Mouse (Mus musculus) limb, embryonic 11.5 days (tissue): ENCODE results near the gene Optn. TPM values are rescaled to one million over a fixed set of nuclear protein-coding genes. Genes with fewer than 3 reads are reported as not detected.

Experiments used
- ATAC-seq: fragments of 200-750 bp; cut with Nextera tagmentation; 2 replicates; pipeline ENCODE4 v1.8.0; 2017; ENCODE audit warnings: low read depth; ENCODE audit not compliant: insufficient number of reproducible peaks, low FRiP score, low TSS enrichment
- DNase-seq: peaks from one replicate; pipeline ENCODE4 v3.0.0-alpha.2; 2015; ENCODE audit warnings: low spot score
- H3K27ac ChIP-seq: fragments of 300-500 bp; sonication (generic); replicated peaks from 2 replicates; pipeline ENCODE4 v1.5.1; 2014; ENCODE audit warnings: low read depth, mild to moderate bottlenecking, low read length
- H3K27me3 ChIP-seq: fragments of 300-500 bp; sonication (generic); 2 replicates; pipeline ENCODE4 v1.6.1; 2014; ENCODE audit warnings: mild to moderate bottlenecking, low read length, mixed read lengths; ENCODE audit not compliant: control insufficient read depth, insufficient read depth
- H3K36me3 ChIP-seq: fragments of 300-500 bp; sonication (generic); 2 replicates; pipeline ENCODE4 v1.6.1; 2014; ENCODE audit warnings: mild to moderate bottlenecking, low read length, moderate library complexity, mixed read lengths; ENCODE audit not compliant: control insufficient read depth, insufficient read depth
- H3K4me1 ChIP-seq: fragments of 300-500 bp; sonication (generic); 2 replicates; pipeline ENCODE4 v1.6.1; 2014; ENCODE audit warnings: low read length, mixed read lengths; ENCODE audit not compliant: control insufficient read depth, insufficient read depth
- H3K4me2 ChIP-seq: fragments of 300-500 bp; sonication (generic); 2 replicates; pipeline ENCODE4 v1.6.1; 2014; ENCODE audit warnings: low read depth, mild to moderate bottlenecking, moderate library complexity; ENCODE audit not compliant: severe bottlenecking
- H3K4me3 ChIP-seq: fragments of 300-500 bp; sonication (generic); 2 replicates; pipeline ENCODE4 v1.5.1; 2014; ENCODE audit warnings: low read depth, low read length
- H3K9ac ChIP-seq: fragments of 300-500 bp; sonication (generic); 2 replicates; pipeline ENCODE4 v1.6.1; 2014; ENCODE audit warnings: mild to moderate bottlenecking, low read length
- H3K9me3 ChIP-seq: fragments of 300-500 bp; sonication (generic); 2 replicates; pipeline ENCODE4 v1.6.1; 2016; ENCODE audit warnings: low read length; ENCODE audit not compliant: control insufficient read depth
- WGBS: fragments of 180-500 bp; shearing (Covaris S2); extraction: QIAGEN DNeasy Blood & Tissue Kit; methylation state at CpG from one replicate; pipeline ENCODE4 v1.1.7; 2014; 5-methylcytosine and 5-hydroxymethylcytosine counted together
- polyA plus RNA-seq: library from polyadenylated mRNA; unstranded; fragments of >200 nt; fragmentation: Nextera tagmentation; extraction: Ambion mirVana; gene quantifications from 2 replicates; pipeline ENCODE4 v1.2.1, GENCODE M21; 2014

Optn gene
- polyA plus RNA-seq, 1 experiment from 2014 or later: 7.8 TPM

- Histone ChIP-seq H3K4me1 (no peaks in the 10 kb centered on the region), H3K9me3 (no peaks in the 10 kb centered on the region), H3K27ac (no peak overlapping the region), H3K4me3 (no peak overlapping the region), H3K36me3 (no peaks in the 10 kb centered on the region), H3K9ac (no peak overlapping the region), H3K27me3 (no peaks in the 10 kb centered on the region), H3K4me2 (no peak overlapping the region)
- ATAC-seq (no peak), DNase-seq (no peak)
- 87% methylated on average over 13 of the region's 13 CpGs for WGBS
Measured at GRCm38 (mm10) chr2:5039350-5040170, 24.3 kb downstream of the Optn start.

- 82% methylated on average over 5 of the region's 5 CpGs for WGBS
- ATAC-seq: no peak
Measured at GRCm38 (mm10) chr2:5038320-5038719, 25.5 kb downstream of the Optn start.

GRCm38 (mm10) chr2:5037390-5037789, 26.5 kb downstream of the Optn start:
- H3K36me3 ChIP-seq: no peaks in the 10 kb centered on the region
- H3K27me3 ChIP-seq: no peaks in the 10 kb centered on the region
- H3K9me3 ChIP-seq: no peaks in the 10 kb centered on the region
- no peak overlapping the region for H3K4me3 ChIP-seq
- H3K27ac ChIP-seq: no peak overlapping the region
- DNase-seq (no peak), ATAC-seq (no peak)
- H3K9ac ChIP-seq: no peak overlapping the region
- no peaks in the 10 kb centered on the region for H3K4me1 ChIP-seq
- H3K4me2 ChIP-seq: no peak overlapping the region
- 76% methylated on average over 3 of the region's 3 CpGs for WGBS

More at GRCm38 (mm10) chr2:5038320-5038719, 25.5 kb downstream of the Optn start:
- H3K4me2 ChIP-seq: no peak overlapping the region
- no peaks in the 10 kb centered on the region for H3K36me3 ChIP-seq
- no peaks in the 10 kb centered on the region for H3K4me1 ChIP-seq
- no peak for DNase-seq
- no peak overlapping the region for H3K9ac ChIP-seq
- H3K27ac ChIP-seq: no peak overlapping the region
- no peaks in the 10 kb centered on the region for H3K27me3 ChIP-seq
- H3K4me3 ChIP-seq: no peak overlapping the region
- no peaks in the 10 kb centered on the region for H3K9me3 ChIP-seq

GRCm38 (mm10) chr2:5036411-5037076, 27.3 kb downstream of the Optn start:
- 90% methylated on average over 10 of the region's 10 CpGs for WGBS
- H3K36me3 ChIP-seq: no peaks in the 10 kb centered on the region
- H3K4me2 ChIP-seq: no peak overlapping the region
- ATAC-seq: no peak
- H3K4me1 ChIP-seq: no peaks in the 10 kb centered on the region
- no peak overlapping the region for H3K9ac ChIP-seq
- H3K27ac ChIP-seq: no peak overlapping the region
- no peak overlapping the region for H3K4me3 ChIP-seq
- H3K9me3 ChIP-seq: no peaks in the 10 kb centered on the region
- no peak for DNase-seq
- no peaks in the 10 kb centered on the region for H3K27me3 ChIP-seq

GRCm38 (mm10) chr2:5035241-5035640, 28.6 kb downstream of the Optn start:
- no peaks in the 10 kb centered on the region for H3K4me1 ChIP-seq
- WGBS: 84% methylated on average over 9 of the region's 9 CpGs
- no peak overlapping the region for H3K9ac ChIP-seq
- H3K27me3 ChIP-seq: no peaks in the 10 kb centered on the region
- no peaks in the 10 kb centered on the region for H3K9me3 ChIP-seq
- ATAC-seq: no peak
- H3K27ac ChIP-seq: no peak overlapping the region
- no peaks in the 10 kb centered on the region for H3K36me3 ChIP-seq
- DNase-seq: no peak
- H3K4me3 ChIP-seq: no peak overlapping the region
- no peak overlapping the region for H3K4me2 ChIP-seq

- no peaks in the 10 kb centered on the region for H3K27me3 ChIP-seq
- no peaks in the 10 kb centered on the region for H3K9me3 ChIP-seq
- H3K9ac ChIP-seq: no peak overlapping the region
- no peak overlapping the region for H3K27ac ChIP-seq
- DNase-seq (no peak), ATAC-seq (no peak)
- H3K4me1 ChIP-seq: no peaks in the 10 kb centered on the region
- no peak overlapping the region for H3K4me2 ChIP-seq
- no peaks in the 10 kb centered on the region for H3K36me3 ChIP-seq
- no peak overlapping the region for H3K4me3 ChIP-seq
- WGBS: 84% methylated on average over 8 of the region's 8 CpGs
Measured at GRCm38 (mm10) chr2:5034801-5035200, 29.1 kb downstream of the Optn start.

GRCm38 (mm10) chr2:5033546-5034420, 30.1 kb downstream of the Optn start:
- ATAC-seq (no peak), DNase-seq (no peak)
- no peaks in the 10 kb centered on the region for H3K9me3 ChIP-seq
- H3K27me3 ChIP-seq: no peaks in the 10 kb centered on the region
- 67% methylated on average over 15 of the region's 15 CpGs for WGBS
- no peak overlapping the region for H3K4me2 ChIP-seq
- no peak overlapping the region for H3K27ac ChIP-seq
- no peaks in the 10 kb centered on the region for H3K36me3 ChIP-seq
- no peak overlapping the region for H3K4me3 ChIP-seq
- H3K4me1 ChIP-seq: no peaks in the 10 kb centered on the region
- no peak overlapping the region for H3K9ac ChIP-seq

- H3K9me3 ChIP-seq: no peaks in the 10 kb centered on the region
- H3K27me3 ChIP-seq: no peaks in the 10 kb centered on the region
- no peak for ATAC-seq
- no peak overlapping the region for H3K27ac ChIP-seq
- no peak overlapping the region for H3K4me2 ChIP-seq
- 0 out of 2 replicates have a peak, but pooled peaks cover 2% of the 10 kb centered on the region for H3K36me3 ChIP-seq
- no peak overlapping the region for H3K9ac ChIP-seq
- H3K4me1 ChIP-seq: no peaks in the 10 kb centered on the region
- no peak for DNase-seq
- H3K4me3 ChIP-seq: no peak overlapping the region
- 80% methylated on average over 5 of the region's 5 CpGs for WGBS
Measured at GRCm38 (mm10) chr2:5032665-5033064, 31.2 kb downstream of the Optn start.
